Mouse (Mus musculus) thymus, postnatal 36 days (tissue): ENCODE data around the gene Gna12.

Source experiments
- DNase-seq, 2 experiments: peaks; one replicate each; pipeline ENCODE4 v3.0.0; 2022; ENCODE audit warnings: mixed read lengths in 2 of 2

Gene Gna12

GRCm38 (mm10) chr5:140750925-140751324 lies 79.3 kb downstream of the Gna12 start:
- DNase-seq: no peak

GRCm38 (mm10) chr5:140749062-140749875 lies 81.0 kb downstream of the Gna12 start:
- DNase-seq: peak; percentile 57 to 62

- no peak for DNase-seq
Measured at GRCm38 (mm10) chr5:140748425-140748824, 81.8 kb downstream of the Gna12 start.

GRCm38 (mm10) chr5:140743706-140744131 lies 86.5 kb downstream of the Gna12 start:
- no peak for DNase-seq

- DNase-seq: no peak
Measured at GRCm38 (mm10) chr5:140741877-140742276, 88.4 kb downstream of the Gna12 start.

- no peak for DNase-seq
Measured at GRCm38 (mm10) chr5:140741040-140741439, 89.2 kb downstream of the Gna12 start.

GRCm38 (mm10) chr5:140739813-140740212 lies 90.4 kb downstream of the Gna12 start:
- no peak for DNase-seq

GRCm38 (mm10) chr5:140736166-140736565 lies 94.1 kb downstream of the Gna12 start:
- peak; percentile 24 to 39 for DNase-seq

GRCm38 (mm10) chr5:140735297-140735696 lies 94.9 kb downstream of the Gna12 start:
- peak in 1 of 2 experiments; percentile 35 for DNase-seq

- DNase-seq: no peak
Measured at GRCm38 (mm10) chr5:140733336-140733735, 96.9 kb downstream of the Gna12 start.

GRCm38 (mm10) chr5:140732195-140732594 lies 98.0 kb downstream of the Gna12 start:
- DNase-seq: peak; percentile 38 to 50

GRCm38 (mm10) chr5:140731040-140731797 lies 99.0 kb downstream of the Gna12 start:
- no peak for DNase-seq

GRCm38 (mm10) chr5:140726946-140727740 lies 103.1 kb downstream of the Gna12 start:
- DNase-seq: no peak

GRCm38 (mm10) chr5:140726062-140726839 lies 104.0 kb downstream of the Gna12 start:
- DNase-seq: no peak

GRCm38 (mm10) chr5:140723822-140724221 lies 106.4 kb downstream of the Gna12 start, which contains the start of gene Amz1:
Gene Amz1, plus strand, starts transcription at chr5:140724127.
- no peak for DNase-seq

GRCm38 (mm10) chr5:140722121-140722520 lies 108.1 kb downstream of the Gna12 start:
- no peak for DNase-seq

GRCm38 (mm10) chr5:140720773-140721172 lies 109.5 kb downstream of the Gna12 start:
- DNase-seq: no peak

- no peak for DNase-seq
Measured at GRCm38 (mm10) chr5:140711040-140711439, 119.2 kb downstream of the Gna12 start.

GRCm38 (mm10) chr5:140710315-140710714 lies 119.9 kb downstream of the Gna12 start:
- no peak for DNase-seq
